ENCODE assay signal across 15 mouse cellular contexts in genomic region chr13:91915192-91915581, GRCm38 (mm10). TPM values are rescaled to one million over a fixed set of nuclear protein-coding genes. Genes with fewer than 3 reads are reported as not detected.
DNase-seq lines count a peak whose midpoint lies in the region; ATAC-seq lines count a peak whose summit lies in the region.
"Had no signal": no experiment of that assay in that cellular context is flagged by ENCODE, and none has a peak within 500 bp of the region (broad histone marks: within the 10 kb centered on the region; RNA-seq: fewer than 3 reads in every experiment).

No protein-coding gene starts in this region.

- H3K4me2 ChIP-seq in midbrain, embryonic 13.5 days (replicated peaks): 0 out of 2 replicates have a peak overlapping the region, but pooled peaks have one; percentile 7
- no peak overlapping the region for H3K4me2 ChIP-seq in midbrain, embryonic 11.5 days
- H3K4me2 ChIP-seq in hindbrain, embryonic 12.5 days (replicated peaks): peak overlapping the region; percentile 29
- no peak overlapping the region for H3K4me2 ChIP-seq in neural tube, embryonic 14.5 days (ENCODE audit: low read depth, low read length)
- H3K4me2 ChIP-seq: heart, embryonic 13.5 days; liver, embryonic 13.5 days had no signal

- ATAC-seq in midbrain, embryonic 13.5 days: no peak
- ATAC-seq in midbrain, embryonic 11.5 days (ENCODE audit: low FRiP score): no peak
- ATAC-seq in hindbrain, embryonic 12.5 days (ENCODE audit: low FRiP score): no peak; the same call in 1 of the 2 replicates
- ATAC-seq in neural tube, embryonic 14.5 days (ENCODE audit: low read depth): peak; percentile 35; the same call in 1 of the 2 replicates
- no peak for ATAC-seq in monocyte, adult 5-6 weeks (replicated peaks; ENCODE audit: insufficient number of reproducible peaks, low FRiP score, low TSS enrichment, poor library complexity, severe bottlenecking)
- ATAC-seq: intestine, postnatal 0 days had no signal

- 50% methylated on average over 4 of the region's 4 CpGs for WGBS in midbrain, embryonic 13.5 days
- 56% methylated on average over 4 of the region's 4 CpGs for WGBS in midbrain, embryonic 11.5 days
- WGBS in embryonic facial prominence, embryonic 10.5 days: 42% methylated on average over 4 of the region's 4 CpGs
- 31% methylated on average over 4 of the region's 4 CpGs for WGBS in hindbrain, embryonic 12.5 days
- WGBS in neural tube, embryonic 14.5 days: 12% methylated on average over 4 of the region's 4 CpGs

- H3K4me3 ChIP-seq in midbrain, embryonic 13.5 days (replicated peaks): no peak overlapping the region
- no peak overlapping the region for H3K4me3 ChIP-seq in midbrain, embryonic 11.5 days (ENCODE audit: low read depth, low read length)
- no peak overlapping the region for H3K4me3 ChIP-seq in embryonic facial prominence, embryonic 10.5 days
- H3K4me3 ChIP-seq in hindbrain, embryonic 12.5 days: no peak overlapping the region
- no peak overlapping the region for H3K4me3 ChIP-seq in neural tube, embryonic 14.5 days (ENCODE audit: low read depth, low read length)
- H3K4me3 ChIP-seq: embryonic facial prominence, embryonic 13.5 days; heart, embryonic 13.5 days; liver, embryonic 13.5 days; myocyte had no signal

- H3K9me3 ChIP-seq in midbrain, embryonic 13.5 days: no peaks in the 10 kb centered on the region
- no peaks in the 10 kb centered on the region for H3K9me3 ChIP-seq in midbrain, embryonic 11.5 days (ENCODE audit: control insufficient read depth, low read length)
- no peaks in the 10 kb centered on the region for H3K9me3 ChIP-seq in embryonic facial prominence, embryonic 10.5 days
- no peaks in the 10 kb centered on the region for H3K9me3 ChIP-seq in hindbrain, embryonic 12.5 days (replicated peaks)
- H3K9me3 ChIP-seq in neural tube, embryonic 14.5 days (ENCODE audit: control insufficient read depth, low read length): no peaks in the 10 kb centered on the region
- H3K9me3 ChIP-seq: embryonic facial prominence, embryonic 13.5 days; heart, embryonic 13.5 days; liver, embryonic 13.5 days had no signal

- peaks cover 17% of the 10 kb centered on the region for H3K4me1 ChIP-seq in midbrain, embryonic 13.5 days (replicated peaks)
- no peaks in the 10 kb centered on the region for H3K4me1 ChIP-seq in midbrain, embryonic 11.5 days (ENCODE audit: control insufficient read depth, insufficient read depth, low read length)
- peaks cover 13% of the 10 kb centered on the region for H3K4me1 ChIP-seq in embryonic facial prominence, embryonic 10.5 days
- peaks cover 10% of the 10 kb centered on the region for H3K4me1 ChIP-seq in hindbrain, embryonic 12.5 days
- no peaks in the 10 kb centered on the region for H3K4me1 ChIP-seq in neural tube, embryonic 14.5 days (ENCODE audit: control insufficient read depth, insufficient read depth, low read length)
- H3K4me1 ChIP-seq: liver, embryonic 13.5 days had no signal

- DNase-seq in midbrain, embryonic 11.5 days (ENCODE audit: low spot score, missing footprints): no peak
- DNase-seq in embryonic facial prominence, embryonic 10.5 days (ENCODE audit: low spot score): no peak
- DNase-seq in frontal cortex, postnatal 36 days (ENCODE audit: low spot score in 2 of 2): no peak
- DNase-seq: cerebellum, adult 8-10 months; kidney, postnatal 25 days; liver, embryonic 13.5 days had no signal

- H3K36me3 ChIP-seq in midbrain, embryonic 13.5 days: no peaks in the 10 kb centered on the region
- no peaks in the 10 kb centered on the region for H3K36me3 ChIP-seq in midbrain, embryonic 11.5 days (ENCODE audit: control insufficient read depth, insufficient read depth, low read length)
- no peaks in the 10 kb centered on the region for H3K36me3 ChIP-seq in embryonic facial prominence, embryonic 10.5 days (replicated peaks)
- H3K36me3 ChIP-seq in hindbrain, embryonic 12.5 days: no peaks in the 10 kb centered on the region
- H3K36me3 ChIP-seq in neural tube, embryonic 14.5 days (ENCODE audit: control insufficient read depth, insufficient read depth, low read length): no peaks in the 10 kb centered on the region
- H3K36me3 ChIP-seq: embryonic facial prominence, embryonic 13.5 days; heart, embryonic 13.5 days; liver, embryonic 13.5 days had no signal

- H3K27me3 ChIP-seq in midbrain, embryonic 13.5 days: no peaks in the 10 kb centered on the region
- no peaks in the 10 kb centered on the region; the same call in 1 of the 2 replicates for H3K27me3 ChIP-seq in midbrain, embryonic 11.5 days (ENCODE audit: control insufficient read depth, insufficient read depth, low read length)
- H3K27me3 ChIP-seq in embryonic facial prominence, embryonic 10.5 days (replicated peaks; ENCODE audit: low read depth, poor library complexity, severe bottlenecking): no peaks in the 10 kb centered on the region
- H3K27me3 ChIP-seq in hindbrain, embryonic 12.5 days: no peaks in the 10 kb centered on the region
- no peaks in the 10 kb centered on the region for H3K27me3 ChIP-seq in neural tube, embryonic 14.5 days (ENCODE audit: control insufficient read depth, insufficient read depth, low read length)
- H3K27me3 ChIP-seq: embryonic facial prominence, embryonic 13.5 days; heart, embryonic 13.5 days; liver, embryonic 13.5 days had no signal

- no peak overlapping the region for H3K27ac ChIP-seq in midbrain, embryonic 13.5 days
- no peak overlapping the region for H3K27ac ChIP-seq in midbrain, embryonic 11.5 days (ENCODE audit: low read depth, low read length)
- peak overlapping the region; percentile 54; the same call in 1 of the 2 replicates for H3K27ac ChIP-seq in embryonic facial prominence, embryonic 10.5 days (replicated peaks)
- H3K27ac ChIP-seq in hindbrain, embryonic 12.5 days: no peak overlapping the region
- H3K27ac ChIP-seq in neural tube, embryonic 14.5 days (ENCODE audit: low read depth, low read length): no peak overlapping the region
- H3K27ac ChIP-seq: embryonic facial prominence, embryonic 13.5 days; heart, embryonic 13.5 days; liver, embryonic 13.5 days had no signal

- H3K9ac ChIP-seq in midbrain, embryonic 13.5 days (replicated peaks): no peak overlapping the region
- no peak overlapping the region for H3K9ac ChIP-seq in midbrain, embryonic 11.5 days (ENCODE audit: low read length)
- no peak overlapping the region for H3K9ac ChIP-seq in hindbrain, embryonic 12.5 days
- H3K9ac ChIP-seq in neural tube, embryonic 14.5 days (replicated peaks; ENCODE audit: low read depth, low read length): no peak overlapping the region
- H3K9ac ChIP-seq: embryonic facial prominence, embryonic 13.5 days; heart, embryonic 13.5 days; liver, embryonic 13.5 days had no signal

RNA-seq across cellular contexts. Expression of gene Ckmt2, which starts 38.5 kb away (rescaled TPM):
- not detected in 2 replicates for polyA plus RNA-seq in midbrain, embryonic 13.5 days (2015; fragmentation: Nextera tagmentation; extraction: Ambion mirVana)
- not detected in 2 replicates for polyA plus RNA-seq in midbrain, embryonic 11.5 days (2014; fragmentation: Nextera tagmentation; extraction: Ambion mirVana)
- polyA plus RNA-seq in embryonic facial prominence, embryonic 10.5 days (2016; fragmentation: Nextera tagmentation; extraction: Ambion mirVana): not detected in 2 replicates
- not detected in 2 replicates for polyA plus RNA-seq in hindbrain, embryonic 12.5 days (2016; fragmentation: Nextera tagmentation; extraction: Ambion mirVana)
- not detected in 2 replicates for polyA plus RNA-seq in neural tube, embryonic 14.5 days (2014; fragmentation: Nextera tagmentation; extraction: Ambion mirVana)
- not detected in 3 replicates for total RNA-seq in monocyte, adult 5-6 weeks (2017)
- total RNA-seq: left cerebral cortex, adult 18-20 months had no signal
- polyA plus RNA-seq: embryonic facial prominence, embryonic 13.5 days; liver, embryonic 13.5 days had no signal

Comparison
In these comparisons a context has a peak if more than half of its experiments do, and no peak if none do; other contexts are left out.
1. H3K4me2 ChIP-seq: peak in midbrain, embryonic 13.5 days (single experiment) and hindbrain, embryonic 12.5 days (single experiment); none in midbrain, embryonic 11.5 days (single experiment) and neural tube, embryonic 14.5 days (single experiment).